ENCODE assay signal across 10 mouse cellular contexts in genomic region chr2:153065747-153066508, GRCm38 (mm10). TPM values are rescaled to one million over a fixed set of nuclear protein-coding genes. Genes with fewer than 3 reads are reported as not detected.
DNase-seq lines count a peak whose midpoint lies in the region; ATAC-seq and TF ChIP-seq lines count a peak whose summit lies in the region.
"Had no signal": no experiment of that assay in that cellular context is flagged by ENCODE, and none has a peak within 500 bp of the region (broad histone marks: within the 10 kb centered on the region; RNA-seq: fewer than 3 reads in every experiment).

Gene Ccm2l (plus strand): TSS chr2:153065955.

- no peak for ATAC-seq in liver, embryonic 14.5 days (ENCODE audit: insufficient read depth)
- ATAC-seq in CD4-positive, CD25-positive, alpha-beta regulatory T cell, adult 4 months = no peak
- ATAC-seq: Patski had no signal

- 20% methylated on average over 12 of the region's 12 CpGs for WGBS in liver, embryonic 14.5 days (ENCODE audit: insufficient replicate concordance)

- peaks cover 57% of the 10 kb centered on the region for H3K4me1 ChIP-seq in E14TG2a.4 (replicated peaks; ENCODE audit: low read depth, low read length)
- peaks cover 0 to 4% of the 10 kb centered on the region in 2 experiments; a peak in 1 of 4 replicates for H3K4me1 ChIP-seq in liver, embryonic 14.5 days (replicated peaks; ENCODE audit: control insufficient read depth in 2 of 2, insufficient read depth in 2 of 2, low read length in 1 of 2)
- H3K4me1 ChIP-seq: neural tube, embryonic 12.5 days had no signal

- TF ChIP-seq EP300 in liver, embryonic 14.5 days (IDR thresholded peaks at IDR 0.05; ENCODE audit: low read depth) = no peak

- peaks cover 53% of the 10 kb centered on the region for H3K27me3 ChIP-seq in E14TG2a.4 (ENCODE audit: insufficient read depth, low read length)
- H3K27me3 ChIP-seq in liver, embryonic 14.5 days (ENCODE audit: control insufficient read depth, insufficient read depth, low read length) = peaks cover 3% of the 10 kb centered on the region

- H3K4me3 ChIP-seq in E14TG2a.4 (replicated peaks; ENCODE audit: low read length) = peak within 1 kb of the TSS; percentile 5
- 0 out of 4 replicates have a peak within 1 kb of the TSS, but pooled peaks of 1 of the 2 experiments have one; percentile 22 for H3K4me3 ChIP-seq in liver, embryonic 14.5 days (ENCODE audit: insufficient read depth in 1 of 2, low read depth in 2 of 2, low read length in 2 of 2)
- H3K4me3 ChIP-seq: neural tube, embryonic 12.5 days had no signal

- no peaks in the 10 kb centered on the region for H3K36me3 ChIP-seq in E14TG2a.4 (ENCODE audit: insufficient read depth, low read length)
- no peaks in the 10 kb centered on the region for H3K36me3 ChIP-seq in liver, embryonic 14.5 days (replicated peaks; ENCODE audit: control insufficient read depth, insufficient read depth, low read depth)
- H3K36me3 ChIP-seq: neural tube, embryonic 12.5 days had no signal

- no peak within 1 kb of the TSS; the same call in 1 of the 2 replicates for H3K9ac ChIP-seq in liver, embryonic 14.5 days (replicated peaks)
- H3K9ac ChIP-seq: neural tube, embryonic 12.5 days had no signal

- intact Hi-C loops in heart, postnatal 25 days (cut with DNase I) = no loop called here

- no peak within 1 kb of the TSS for H3K27ac ChIP-seq in liver, embryonic 14.5 days
- H3K27ac ChIP-seq: neural tube, embryonic 12.5 days had no signal

- H3K4me2 ChIP-seq in liver, embryonic 14.5 days (ENCODE audit: low read depth) = peak within 1 kb of the TSS; percentile 18; the same call in 1 of the 2 replicates
- H3K4me2 ChIP-seq: neural tube, embryonic 12.5 days had no signal

- no peaks in the 10 kb centered on the region for H3K9me3 ChIP-seq in E14TG2a.4 (ENCODE audit: low read length)
- H3K9me3 ChIP-seq in liver, embryonic 14.5 days (ENCODE audit: control insufficient read depth, low read length) = no peaks in the 10 kb centered on the region
- H3K9me3 ChIP-seq: neural tube, embryonic 12.5 days had no signal

- no peak for TF ChIP-seq CTCF in E14TG2a.4 (conservative IDR thresholded peaks at IDR 0.05; ENCODE audit: low read length)
- TF ChIP-seq CTCF in liver, embryonic 14.5 days (IDR thresholded peaks at IDR 0.05; ENCODE audit: low read depth) = no peak

- no peak for DNase-seq in adrenal gland, postnatal 4 days (ENCODE audit: low spot score in 2 of 2)
- peak; percentile 53 for DNase-seq in heart, postnatal 25 days (ENCODE audit: low spot score)
- no peak for DNase-seq in liver, embryonic 14.5 days (ENCODE audit: low read depth in 3 of 3, low spot score in 3 of 3)
- no peak for DNase-seq in ovary, postnatal 10 days (ENCODE audit: low spot score)
- DNase-seq in cerebellum, postnatal 36 days = no peak
- DNase-seq in layer of hippocampus, adult 11-12 months (ENCODE audit: low spot score) = no peak

RNA-seq across cellular contexts. Expression of gene Ccm2l, which starts in this region (rescaled TPM):
- 10 to 100 TPM; 20.7 to 22.8 TPM for total RNA-seq in adrenal gland, postnatal 4 days (2021)
- 10 to 100 TPM; 15.8 to 16.7 TPM for total RNA-seq in heart, postnatal 25 days (2021)
- polyA plus RNA-seq in liver, embryonic 14.5 days (2012; rRNA removed) = 2.1 and 2.2 TPM in 2 replicates
- 0.71 and 0.81 TPM in 2 replicates for polyA plus RNA-seq in liver, embryonic 14.5 days (2014; fragmentation: Nextera tagmentation; extraction: Ambion mirVana)
- not detected for polyA plus RNA-seq in CD4-positive, CD25-positive, alpha-beta regulatory T cell, adult 4 months (2017; shearing (Covaris generic))
- polyA plus RNA-seq: Patski had no signal
